Mouse (Mus musculus): ENCODE measurements around the gene Actr8. TPM values are rescaled to one million over a fixed set of nuclear protein-coding genes. Genes with fewer than 3 reads are reported as not detected.

The Actr8 gene
- polyA plus RNA-seq (2012; rRNA removed) = 66.0 and 82.8 TPM in 2 replicates

GRCm38 (mm10) chr14:29978254-29979204 is at the start of gene Actr8:
Gene Actr8 (plus strand): TSS chr14:29978337.

DNA sequence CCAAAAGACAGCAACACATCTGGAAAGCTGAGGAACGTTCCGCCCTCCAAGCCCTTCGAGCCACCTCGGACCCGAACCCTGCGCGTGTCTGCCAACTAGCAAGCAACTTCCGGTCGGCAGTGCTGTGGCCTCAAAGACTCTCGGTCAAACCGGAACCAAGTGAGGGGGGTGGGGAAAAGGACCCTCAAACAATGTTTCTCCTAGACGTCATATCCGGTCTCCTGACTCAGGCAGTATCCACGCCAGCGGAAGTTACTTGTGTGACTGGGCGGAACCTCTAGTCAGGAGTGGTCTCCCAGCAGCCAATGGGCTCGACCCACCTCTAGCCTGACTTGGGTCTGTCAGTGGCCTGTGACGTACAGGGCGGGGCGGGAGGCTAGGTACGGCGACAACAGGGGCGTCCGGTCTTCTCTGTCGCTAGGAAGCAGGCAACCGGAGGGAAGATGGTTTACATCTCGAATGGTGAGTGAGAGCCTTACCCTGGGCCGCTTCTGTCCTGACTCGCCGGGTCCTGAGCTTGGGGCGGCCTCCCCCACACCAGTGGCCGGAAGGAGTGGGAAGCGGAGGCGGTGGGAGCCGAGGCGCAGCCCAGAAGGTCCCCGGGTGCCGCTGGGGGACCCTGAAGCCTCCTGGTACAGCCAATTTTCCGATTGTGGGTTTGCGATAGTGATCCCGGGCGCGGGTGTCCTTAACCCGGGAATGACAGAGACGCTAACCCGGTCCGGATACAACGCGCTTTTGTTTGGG is 9.9 kb upstream of the Actr8 start, which contains the start of gene Selenok:
Selenok (plus strand) TSS at position 234 of the 747 bp plus-strand sequence.

DNA sequence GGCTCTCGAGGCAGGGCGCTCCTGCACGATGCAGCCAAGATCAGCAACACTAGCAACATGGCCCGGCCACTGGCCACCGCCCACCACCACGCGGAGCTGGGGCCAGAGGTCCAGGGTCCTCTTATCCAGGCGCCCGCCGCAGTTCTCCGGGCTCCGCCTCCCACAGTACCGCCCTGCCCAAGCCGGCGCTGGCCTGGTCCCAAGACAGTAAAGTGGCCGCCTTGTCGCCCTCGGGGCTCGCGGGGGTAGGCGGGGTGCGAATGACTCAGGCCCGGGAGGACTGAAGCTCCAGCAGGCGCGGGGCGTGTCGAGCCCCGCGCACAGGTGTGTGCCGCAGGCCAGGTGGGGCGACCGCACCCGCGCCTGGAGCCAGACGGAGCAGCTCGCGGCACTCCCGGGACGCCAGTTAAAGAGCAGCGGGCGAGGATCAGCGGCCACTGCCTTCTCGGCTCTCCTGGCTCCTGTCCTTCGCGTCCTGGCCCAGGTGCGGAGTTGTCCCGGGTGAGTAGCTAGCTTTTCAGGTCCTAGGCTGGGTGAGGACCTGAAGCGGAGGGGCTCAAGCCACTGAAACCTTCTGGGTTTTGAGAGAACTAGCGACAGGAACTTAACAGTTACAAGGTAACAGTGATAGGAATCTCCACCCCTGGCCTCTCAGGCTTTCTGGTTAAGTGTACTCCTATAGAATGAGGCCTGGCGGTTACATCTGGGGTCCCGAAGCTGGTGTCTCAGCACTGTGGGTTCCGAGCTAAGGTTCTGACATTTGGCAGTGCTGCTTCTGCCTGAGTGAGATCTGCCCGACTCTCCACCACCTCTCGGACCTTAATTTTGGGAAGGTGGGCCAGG is 30.8 kb downstream of the Actr8 start, which contains the start of the genes Il17rb and Chdh:
Il17rb (minus strand) TSS at position 164 of the 843 bp plus-strand sequence.
Chdh (plus strand) TSS at position 291 of the 843 bp plus-strand sequence.

Other genes starting within 250 kb of the Actr8 start
- 88.0 and 160 TPM in 2 replicates for gene Selenok, start 10.0 kb upstream of the Actr8 start, polyA plus RNA-seq (2012; rRNA removed)
- 0.06 TPM in 1 of 2 replicates, not detected in the other for gene Il17rb, start 30.6 kb downstream of the Actr8 start, polyA plus RNA-seq (2012; rRNA removed)
- 0.07 and 0.11 TPM in 2 replicates for gene Chdh, start 30.7 kb downstream of the Actr8 start, polyA plus RNA-seq (2012; rRNA removed)